23 mouse cellular contexts compared by ENCODE assay signal in the genomic region with DNA sequence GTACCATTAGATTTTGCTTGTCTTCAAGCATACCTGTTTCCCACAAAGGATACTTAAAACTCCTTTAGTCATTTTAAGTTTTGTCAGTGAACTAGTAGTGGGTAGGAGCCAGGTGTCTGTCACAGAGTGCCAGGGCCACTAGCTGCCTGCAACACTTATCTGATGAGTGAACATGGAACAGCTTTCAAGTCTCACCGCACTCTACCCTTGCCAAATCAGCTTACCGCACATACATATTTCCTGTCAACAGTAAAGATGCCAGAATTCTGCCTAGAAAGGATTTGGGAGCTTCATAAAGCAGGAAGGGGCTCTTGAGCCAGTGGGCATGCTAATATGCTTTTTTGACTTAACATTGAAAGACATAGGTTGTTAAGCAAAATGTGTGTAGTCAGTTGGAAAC.
DNase-seq lines count a peak whose midpoint lies in the region; ATAC-seq and TF ChIP-seq lines count a peak whose summit lies in the region.
"Had no signal": no experiment of that assay in that cellular context is flagged by ENCODE, and none has a peak within 500 bp of the region (broad histone marks: within the 10 kb centered on the region; RNA-seq: fewer than 3 reads in every experiment).

No protein-coding gene starts in this region.

- WGBS in heart, embryonic 12.5 days: 57% methylated on average over 2 of the region's 2 CpGs
- 30% methylated on average over 2 of the region's 2 CpGs for WGBS in heart, adult 2 months
- WGBS in hindbrain, embryonic 13.5 days: 94% methylated on average over 2 of the region's 2 CpGs

- H3K79me2 ChIP-seq in heart, adult 2 months (replicated peaks; ENCODE audit: control insufficient read depth, insufficient read depth, low read length): peaks cover 4% of the 10 kb centered on the region; the same call in 1 of the 2 replicates
- H3K79me2 ChIP-seq in MEL (ENCODE audit: control insufficient read depth, insufficient read depth, low read length, poor library complexity): no peaks in the 10 kb centered on the region

- 0 out of 2 replicates have a peak overlapping the region, but pooled peaks have one; percentile 21 for H3K27ac ChIP-seq in heart, embryonic 12.5 days (ENCODE audit: poor library complexity, severe bottlenecking)
- H3K27ac ChIP-seq in heart, adult 2 months: no peak overlapping the region
- H3K27ac ChIP-seq in MEL (ENCODE audit: control insufficient read depth, low read depth, low read length): no peak overlapping the region
- H3K27ac ChIP-seq in hindbrain, embryonic 13.5 days: no peak overlapping the region
- H3K27ac ChIP-seq: embryonic facial prominence, embryonic 10.5 days; hindbrain, embryonic 15.5 days; limb, embryonic 15.5 days; midbrain, embryonic 12.5 days; stomach, postnatal 0 days had no signal

- no peak for TF ChIP-seq CTCF in heart, adult 2 months (IDR thresholded peaks at IDR 0.05)
- no peak for TF ChIP-seq CTCF in MEL (IDR thresholded peaks at IDR 0.05 in 2 of 3, conservative IDR thresholded peaks at IDR 0.05 in 1 of 3; ENCODE audit: control insufficient read depth in 1 of 3, insufficient read depth in 1 of 3, low read depth in 2 of 3, low read length in 3 of 3, poor library complexity in 1 of 3, severe bottlenecking in 1 of 3)

- no peak for TF ChIP-seq POLR2A in heart, adult 2 months (IDR thresholded peaks at IDR 0.05; ENCODE audit: insufficient read depth, low read depth, low read length)
- no peak for TF ChIP-seq POLR2A in MEL (IDR thresholded peaks at IDR 0.05; ENCODE audit: control insufficient read depth in 1 of 2, insufficient read depth in 1 of 2, low read depth in 1 of 2, low read length in 2 of 2, poor library complexity in 1 of 2)

- no peak for TF ChIP-seq EP300 in heart, adult 2 months (IDR thresholded peaks at IDR 0.05; ENCODE audit: insufficient read depth, low read depth, low read length)
- peak; percentile 22 to 39; a peak in 2 of 4 replicates for TF ChIP-seq EP300 in MEL (IDR thresholded peaks at IDR 0.05; ENCODE audit: low read depth in 1 of 2, low read length in 2 of 2)

- intact Hi-C loops in heart, adult 2 months (cut with DNase I): loop anchor here (5.0 kb wide), 1 partner anchor 236 kb away; no protein-coding TSS in a partner anchor

- no peaks in the 10 kb centered on the region for H3K9me3 ChIP-seq in heart, embryonic 12.5 days (replicated peaks)
- H3K9me3 ChIP-seq in MEL (replicated peaks; ENCODE audit: insufficient read depth, low read length): no peaks in the 10 kb centered on the region
- no peaks in the 10 kb centered on the region for H3K9me3 ChIP-seq in hindbrain, embryonic 13.5 days
- H3K9me3 ChIP-seq: embryonic facial prominence, embryonic 10.5 days; G1E; hindbrain, embryonic 15.5 days; limb, embryonic 15.5 days; midbrain, embryonic 12.5 days had no signal

- no peak overlapping the region for H3K4me3 ChIP-seq in heart, embryonic 12.5 days
- no peak overlapping the region for H3K4me3 ChIP-seq in heart, adult 2 months
- H3K4me3 ChIP-seq in MEL (ENCODE audit: control insufficient read depth in 1 of 2, insufficient read depth in 1 of 2, low read depth in 2 of 2, low read length in 2 of 2): no peak overlapping the region
- no peak overlapping the region for H3K4me3 ChIP-seq in hindbrain, embryonic 13.5 days
- H3K4me3 ChIP-seq: embryonic facial prominence, embryonic 10.5 days; hindbrain, embryonic 15.5 days; limb, embryonic 15.5 days; midbrain, embryonic 12.5 days had no signal

- H3K4me2 ChIP-seq in heart, embryonic 12.5 days: no peak overlapping the region
- no peak overlapping the region for H3K4me2 ChIP-seq in hindbrain, embryonic 13.5 days
- H3K4me2 ChIP-seq: heart, embryonic 11.5 days; hindbrain, embryonic 15.5 days; limb, embryonic 15.5 days; midbrain, embryonic 12.5 days had no signal

- DNase-seq in heart, adult 2 months: no peak
- peak; percentile 76 for DNase-seq in CD4-positive helper T cell, adult 2 months (ENCODE audit: low read depth, low spot score)
- DNase-seq in MEL (ENCODE audit: low read depth, low spot score): peak; percentile 48
- no peak for DNase-seq in frontal cortex, postnatal 14 days (ENCODE audit: low spot score in 2 of 2)
- DNase-seq: adrenal gland, postnatal 10 days; cerebellum, adult 11-12 months; cerebellum, postnatal 36 days; gastrocnemius, postnatal 25 days; kidney, adult 11 months; kidney, postnatal 10 days; layer of hippocampus, adult 9-11 months; lung, postnatal 14 days; right cerebral cortex, postnatal 25 days had no signal

- H3K9ac ChIP-seq in heart, embryonic 12.5 days: no peak overlapping the region
- no peak overlapping the region for H3K9ac ChIP-seq in heart, adult 2 months (ENCODE audit: low read depth, low read length)
- no peak overlapping the region for H3K9ac ChIP-seq in MEL (ENCODE audit: control insufficient read depth, low read depth, low read length, poor library complexity, severe bottlenecking)
- H3K9ac ChIP-seq in hindbrain, embryonic 13.5 days: no peak overlapping the region
- H3K9ac ChIP-seq: hindbrain, embryonic 15.5 days; limb, embryonic 15.5 days; midbrain, embryonic 12.5 days had no signal

- H3K27me3 ChIP-seq in heart, embryonic 12.5 days (replicated peaks): no peaks in the 10 kb centered on the region
- no peaks in the 10 kb centered on the region for H3K27me3 ChIP-seq in heart, adult 2 months (ENCODE audit: control insufficient read depth, insufficient read depth, low read length)
- H3K27me3 ChIP-seq in MEL (ENCODE audit: control insufficient read depth in 1 of 2, insufficient read depth in 2 of 2, low read length in 2 of 2): no peaks in the 10 kb centered on the region
- H3K27me3 ChIP-seq in hindbrain, embryonic 13.5 days: no peaks in the 10 kb centered on the region
- H3K27me3 ChIP-seq: hindbrain, embryonic 15.5 days; limb, embryonic 15.5 days; midbrain, embryonic 12.5 days had no signal

- H3K36me3 ChIP-seq in heart, embryonic 12.5 days: peaks cover 9% of the 10 kb centered on the region
- peaks cover 27% of the 10 kb centered on the region for H3K36me3 ChIP-seq in heart, adult 2 months (ENCODE audit: control insufficient read depth, insufficient read depth, low read length)
- H3K36me3 ChIP-seq in MEL (ENCODE audit: control insufficient read depth in 1 of 2, insufficient read depth in 2 of 2, low read length in 2 of 2): peaks cover 0 to 49% of the 10 kb centered on the region in 2 experiments; a peak in 2 of 4 replicates
- H3K36me3 ChIP-seq in hindbrain, embryonic 13.5 days: peaks cover 11% of the 10 kb centered on the region
- H3K36me3 ChIP-seq: hindbrain, embryonic 15.5 days had no signal

- no peak for TF ChIP-seq RAD21 in MEL (IDR thresholded peaks at IDR 0.05; ENCODE audit: low read depth, low read length)

- H3K4me1 ChIP-seq in heart, embryonic 12.5 days (replicated peaks): peaks cover 57% of the 10 kb centered on the region
- H3K4me1 ChIP-seq in heart, adult 2 months (ENCODE audit: control insufficient read depth, insufficient read depth, low read length): peaks cover 9% of the 10 kb centered on the region
- H3K4me1 ChIP-seq in MEL (ENCODE audit: control insufficient read depth in 1 of 2, insufficient read depth in 2 of 2, low read length in 2 of 2): peaks cover 27 to 39% of the 10 kb centered on the region in 2 experiments
- H3K4me1 ChIP-seq in hindbrain, embryonic 13.5 days (replicated peaks): peaks cover 18% of the 10 kb centered on the region

- no peak for ATAC-seq in heart, embryonic 12.5 days (ENCODE audit: insufficient number of reproducible peaks, low FRiP score)
- ATAC-seq in megakaryocyte progenitor cell, adult 5-6 weeks (replicated peaks; ENCODE audit: poor library complexity): peak; percentile 41
- no peak for ATAC-seq in hindbrain, embryonic 13.5 days (ENCODE audit: low FRiP score)

TF ChIP-seq in MEL, 35 proteins besides CTCF, POLR2A, EP300 and RAD21:
- TF ChIP-seq TCF12 (IDR thresholded peaks at IDR 0.05; ENCODE audit: low read depth, low read length): peak; percentile 33; the same call in 1 of the 2 replicates
- TF ChIP-seq RCOR1 (IDR thresholded peaks at IDR 0.05; ENCODE audit: low read depth, low read length): 0 out of 2 replicates have a peak, but pooled peaks have one; percentile 14
- peak; percentile 44; the same call in 1 of the 2 replicates for TF ChIP-seq ETS1 (IDR thresholded peaks at IDR 0.05; ENCODE audit: low read depth, low read length)
- TF ChIP-seq MAFK (IDR thresholded peaks at IDR 0.05; ENCODE audit: borderline replicate concordance, low read depth, low read length): no peak
- TF ChIP-seq GATA1 (IDR thresholded peaks at IDR 0.05; ENCODE audit: low read depth, low read length): peak; percentile 47
- TF ChIP-seq ZNF384 (IDR thresholded peaks at IDR 0.05; ENCODE audit: low read depth, low read length): no peak
- no peak for TF ChIP-seq POLR2AphosphoS2 (IDR thresholded peaks at IDR 0.05; ENCODE audit: low read length)
- TF ChIP-seq TAL1 (IDR thresholded peaks at IDR 0.05; ENCODE audit: low read length): 0 out of 2 replicates have a peak, but pooled peaks have one; percentile 17
TF ChIP-seq in MEL: peak in this region for 5.

Comparison
In these comparisons a context has a peak if more than half of its experiments do, and no peak if none do; other contexts are left out.
1. DNase-seq: peak in CD4-positive helper T cell, adult 2 months (single experiment) and MEL (single experiment); none in heart, adult 2 months (0 of 2) and frontal cortex, postnatal 14 days (0 of 2).